Mouse (Mus musculus) brain, adult 2 months (tissue): ENCODE measurements around the gene Gucy2d.

ENCODE experiments used
- DNase-seq: peaks from one replicate; pipeline ENCODE4 v3.0.0; 2011; ENCODE audit warnings: low read depth, low spot score

Gene Gucy2d

DNA sequence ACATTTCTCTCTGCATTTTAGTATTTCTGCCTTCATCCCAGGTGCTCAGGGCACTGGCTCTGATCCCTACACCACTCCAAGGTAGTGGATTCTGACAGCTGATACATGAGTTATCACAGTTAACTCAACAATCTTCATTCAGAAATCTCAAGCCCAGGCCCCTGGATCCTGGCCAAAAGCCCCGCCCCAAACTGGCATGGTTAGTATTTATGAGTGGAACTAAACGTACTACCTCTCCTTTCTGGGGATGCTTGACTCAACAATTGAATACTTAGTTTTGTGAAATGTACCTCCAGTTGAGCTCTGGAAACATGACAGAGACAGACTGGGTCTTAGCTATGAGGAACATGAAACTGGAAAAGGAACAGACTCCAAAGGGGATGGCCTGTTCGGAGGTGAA lies 6.7 kb downstream of the Gucy2d start:
- DNase-seq: no peak

- DNase-seq: peak; percentile 58
Observed at GRCm38 (mm10) chr7:98447585-98448308, 7.5 kb downstream of the Gucy2d start.

DNA sequence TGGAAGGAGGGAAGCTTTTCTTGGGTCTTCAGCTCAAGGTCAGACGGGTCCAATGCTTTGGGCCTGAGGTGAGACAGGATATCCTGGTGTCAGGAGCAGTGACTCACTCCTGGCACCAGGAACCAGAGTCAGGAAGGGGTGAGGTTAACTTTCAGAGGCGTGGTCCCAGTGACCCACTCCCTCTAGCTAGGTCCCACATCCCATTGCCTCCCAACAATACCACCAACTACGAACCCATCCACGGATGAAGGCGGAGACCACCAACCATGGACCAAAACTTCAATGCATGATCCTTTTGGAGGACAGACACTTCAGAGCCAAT lies 8.1 kb downstream of the Gucy2d start:
- DNase-seq: no peak

DNA sequence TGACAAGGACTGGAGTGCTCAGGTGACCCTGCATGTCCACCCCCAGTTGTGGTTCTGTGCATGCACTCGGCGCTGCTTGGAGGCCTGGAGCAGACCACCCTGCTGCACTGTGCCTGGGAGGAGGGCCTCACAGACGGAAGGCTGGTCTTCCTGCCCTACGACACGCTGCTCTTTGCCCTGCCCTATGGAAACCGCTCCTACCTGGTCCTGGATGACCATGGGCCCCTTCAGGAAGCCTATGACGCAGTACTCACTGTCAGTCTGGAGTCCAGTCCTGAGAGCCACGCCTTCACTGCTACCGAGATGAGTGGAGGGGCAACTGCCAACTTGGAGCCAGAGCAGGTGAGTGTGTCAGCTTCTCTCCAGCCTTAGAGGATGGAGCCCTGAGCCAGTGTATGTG lies 9.5 kb downstream of the Gucy2d start:
- DNase-seq: no peak

DNA sequence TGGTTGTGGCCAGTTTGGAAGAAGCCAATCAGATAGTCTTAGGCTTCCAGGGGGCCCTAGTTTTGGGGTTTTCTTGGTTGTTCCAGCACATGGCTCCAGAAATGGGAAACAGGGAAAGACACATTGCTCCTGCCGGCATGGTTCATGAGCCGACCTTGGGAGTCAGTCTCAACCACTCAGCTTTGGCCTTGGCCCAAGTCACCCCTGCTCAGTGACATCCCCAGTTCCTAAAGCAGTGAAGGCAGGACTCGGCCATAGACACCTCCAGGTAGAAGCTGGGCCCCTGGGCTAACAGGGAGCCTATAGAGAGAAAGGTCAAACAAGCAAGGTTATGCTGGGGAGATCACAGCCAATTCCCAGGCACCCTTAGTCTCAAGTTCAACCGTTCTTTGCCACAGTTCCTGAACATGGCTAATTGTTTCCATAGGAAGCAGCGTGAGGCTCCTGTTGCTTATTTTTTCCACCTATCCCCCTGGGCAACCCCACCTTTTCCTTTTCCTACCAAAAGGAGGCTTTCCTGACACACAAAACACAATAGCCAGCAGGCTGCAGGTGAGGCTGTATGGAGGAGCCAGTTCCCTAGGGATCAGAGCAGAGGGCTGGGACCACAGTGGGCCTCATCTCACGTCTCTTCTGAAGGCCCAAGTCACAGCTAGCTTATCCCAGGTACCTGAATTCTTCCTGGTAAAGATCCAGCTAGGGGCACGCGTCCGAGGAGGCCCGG lies 14.3 kb downstream of the Gucy2d start:
- no peak for DNase-seq

DNA sequence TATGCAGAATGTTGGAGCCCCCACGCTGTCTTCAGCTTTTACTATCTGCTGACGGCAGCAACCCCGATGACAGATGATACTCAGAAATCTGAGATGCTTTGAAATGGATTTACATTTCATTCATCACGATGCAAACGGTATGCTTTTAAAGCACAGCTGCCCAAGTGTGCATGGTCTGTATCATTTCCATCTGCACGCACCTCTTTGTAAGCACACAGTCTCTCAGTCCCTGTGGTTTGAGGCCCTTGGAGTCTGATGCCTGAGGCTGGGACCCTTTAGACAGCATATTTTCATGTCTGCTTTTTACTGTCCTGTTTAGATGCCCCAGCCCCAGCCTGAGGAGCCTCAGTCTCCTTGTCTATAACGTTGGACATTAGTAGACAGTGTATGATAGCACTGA lies 20.1 kb downstream of the Gucy2d start:
- no peak for DNase-seq

GRCm38 (mm10) chr7:98469089-98469488 lies 28.9 kb downstream of the Gucy2d start:
- DNase-seq: no peak

GRCm38 (mm10) chr7:98472529-98472928 lies 32.3 kb downstream of the Gucy2d start:
- DNase-seq: no peak

GRCm38 (mm10) chr7:98474558-98474957 lies 34.3 kb downstream of the Gucy2d start:
- no peak for DNase-seq

GRCm38 (mm10) chr7:98477153-98477552 lies 36.9 kb downstream of the Gucy2d start:
- DNase-seq: peak; percentile 78

DNA sequence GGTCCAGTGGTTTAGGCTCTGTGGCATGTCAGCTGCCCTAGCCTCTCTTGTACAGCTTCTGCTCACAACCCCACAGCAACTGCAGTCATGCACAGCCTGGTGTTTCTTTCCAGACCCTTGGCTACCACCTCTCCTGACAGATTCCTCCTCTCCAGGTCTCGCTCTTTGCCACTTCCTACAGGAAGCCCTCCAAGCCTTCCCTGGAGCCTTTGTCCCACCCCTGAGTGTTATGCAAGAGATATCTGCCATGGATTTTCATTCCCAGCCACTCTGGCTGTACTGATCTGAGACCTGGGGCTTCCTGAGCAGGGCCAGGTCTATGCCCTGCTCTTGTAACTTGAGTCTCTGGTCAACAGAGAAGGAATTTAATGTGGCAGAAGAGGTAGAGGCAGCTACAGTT lies 40.3 kb downstream of the Gucy2d start:
- DNase-seq: no peak

DNA sequence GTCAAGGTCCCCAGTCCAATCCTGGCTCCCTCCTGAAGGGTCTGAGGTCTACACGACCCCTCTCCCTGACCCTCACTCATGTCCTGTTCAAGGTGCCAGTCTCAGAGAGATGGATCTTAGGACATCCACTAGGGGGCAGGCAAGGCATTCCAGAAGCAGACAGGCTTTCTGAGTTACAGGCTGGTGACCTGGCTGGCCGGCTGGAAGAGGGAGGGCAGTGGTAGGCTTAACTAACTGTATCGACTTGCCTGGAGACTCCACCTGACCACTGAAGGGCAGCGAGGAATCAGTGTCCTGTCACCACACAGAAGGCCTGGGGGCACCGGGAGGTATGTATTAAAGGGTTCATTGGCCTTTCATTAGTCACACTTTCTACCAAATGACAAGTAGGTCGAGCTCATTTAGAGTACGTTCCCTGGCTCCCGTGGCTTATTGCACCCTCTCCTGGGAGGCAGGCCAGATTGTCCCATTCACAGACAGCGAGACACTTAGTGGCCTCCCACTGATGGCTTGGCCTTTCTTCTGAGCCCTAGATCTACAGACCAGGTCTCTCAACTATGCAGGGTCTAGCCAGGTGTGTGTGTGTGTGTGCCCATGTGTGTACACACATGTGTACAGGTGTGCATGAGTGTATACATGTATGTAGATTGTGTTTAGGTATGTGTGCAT lies 41.0 kb downstream of the Gucy2d start:
- DNase-seq: peak; percentile 89

GRCm38 (mm10) chr7:98481861-98482260 lies 41.6 kb downstream of the Gucy2d start:
- DNase-seq: no peak

- no peak for DNase-seq
Observed at GRCm38 (mm10) chr7:98482551-98483267, 42.5 kb downstream of the Gucy2d start.

- no peak for DNase-seq
Observed at GRCm38 (mm10) chr7:98483268-98483607, 43.0 kb downstream of the Gucy2d start.

- DNase-seq: peak; percentile 47
Observed at GRCm38 (mm10) chr7:98484878-98485277, 44.7 kb downstream of the Gucy2d start.

DNA sequence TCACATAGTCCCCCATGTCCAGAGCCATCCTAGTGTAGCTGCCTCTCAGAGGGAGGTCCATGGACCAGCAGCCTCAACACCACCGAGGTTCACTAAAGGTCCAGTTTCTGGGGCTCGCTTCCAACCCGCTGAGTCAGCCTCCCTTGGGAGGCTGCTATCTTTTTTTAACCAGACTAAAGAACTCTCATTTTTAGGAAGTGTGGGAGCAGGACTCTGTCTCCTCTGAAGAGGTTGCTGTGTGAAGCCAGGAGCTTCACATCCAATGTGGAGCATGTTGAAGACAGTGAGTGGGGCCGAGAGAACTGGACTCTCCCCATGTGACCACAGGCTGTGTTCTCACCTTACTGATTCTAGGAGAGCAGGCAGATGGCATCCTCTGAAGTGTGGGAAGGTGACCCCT lies 45.3 kb downstream of the Gucy2d start:
- peak; percentile 58 for DNase-seq

DNA sequence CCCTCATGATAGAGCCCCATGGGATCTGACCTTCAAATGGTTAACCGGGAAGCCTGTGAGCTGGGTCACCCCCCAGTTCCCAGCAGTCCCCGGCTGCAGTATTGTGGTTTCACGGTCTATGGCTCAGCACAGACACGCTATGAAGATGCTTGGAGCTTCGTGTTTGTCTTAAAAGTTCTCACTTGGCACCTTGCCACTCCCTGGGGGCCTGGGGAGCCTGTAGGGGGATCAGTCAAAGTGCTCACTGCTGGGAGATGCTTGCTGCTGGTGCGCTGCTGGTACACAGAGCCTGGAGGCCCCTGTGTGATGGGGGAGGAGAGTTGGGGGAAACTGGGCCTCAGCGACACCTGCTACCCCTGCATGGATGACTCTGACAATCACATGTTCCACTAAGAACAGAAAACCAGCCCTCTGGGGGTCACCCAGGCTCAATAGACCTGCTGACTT lies 46.3 kb downstream of the Gucy2d start:
- no peak for DNase-seq

DNA sequence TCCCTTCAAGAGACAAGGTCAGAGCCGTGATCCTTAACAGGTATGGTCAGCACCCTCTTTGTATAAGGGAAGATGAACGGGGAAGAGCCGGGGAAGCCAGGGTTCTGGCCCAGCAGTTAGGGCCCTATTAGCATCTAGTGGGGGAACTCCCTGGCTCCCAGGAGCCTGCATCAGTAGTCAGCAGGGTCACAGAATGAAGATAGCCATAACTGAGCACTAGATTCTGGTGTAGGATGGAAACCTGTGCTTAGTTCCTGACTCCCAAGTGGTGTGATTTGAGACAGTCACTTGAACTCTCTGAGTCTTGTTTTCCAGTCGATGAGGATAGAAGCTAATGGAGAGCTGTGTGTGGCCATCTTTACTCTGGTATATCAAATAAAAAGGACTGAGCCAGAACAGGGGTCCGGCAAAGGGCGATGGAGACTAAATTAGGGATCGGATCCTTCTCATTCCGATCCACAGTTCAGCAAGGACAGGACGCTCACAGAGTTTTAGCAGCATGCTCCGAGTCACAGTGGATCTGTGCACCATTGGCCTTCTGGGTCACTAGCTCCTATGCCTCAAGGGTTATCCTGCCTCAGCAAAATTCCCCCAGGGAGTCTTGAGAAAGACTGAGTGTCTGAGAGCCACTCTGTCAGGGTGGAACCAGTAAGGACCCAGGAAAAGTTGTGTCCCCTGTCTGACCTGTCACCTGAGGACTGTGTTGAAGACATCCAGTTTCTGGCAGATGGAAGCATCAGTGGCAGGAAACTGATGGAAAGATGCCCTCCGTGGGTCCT lies 47.2 kb downstream of the Gucy2d start:
- DNase-seq: no peak

DNA sequence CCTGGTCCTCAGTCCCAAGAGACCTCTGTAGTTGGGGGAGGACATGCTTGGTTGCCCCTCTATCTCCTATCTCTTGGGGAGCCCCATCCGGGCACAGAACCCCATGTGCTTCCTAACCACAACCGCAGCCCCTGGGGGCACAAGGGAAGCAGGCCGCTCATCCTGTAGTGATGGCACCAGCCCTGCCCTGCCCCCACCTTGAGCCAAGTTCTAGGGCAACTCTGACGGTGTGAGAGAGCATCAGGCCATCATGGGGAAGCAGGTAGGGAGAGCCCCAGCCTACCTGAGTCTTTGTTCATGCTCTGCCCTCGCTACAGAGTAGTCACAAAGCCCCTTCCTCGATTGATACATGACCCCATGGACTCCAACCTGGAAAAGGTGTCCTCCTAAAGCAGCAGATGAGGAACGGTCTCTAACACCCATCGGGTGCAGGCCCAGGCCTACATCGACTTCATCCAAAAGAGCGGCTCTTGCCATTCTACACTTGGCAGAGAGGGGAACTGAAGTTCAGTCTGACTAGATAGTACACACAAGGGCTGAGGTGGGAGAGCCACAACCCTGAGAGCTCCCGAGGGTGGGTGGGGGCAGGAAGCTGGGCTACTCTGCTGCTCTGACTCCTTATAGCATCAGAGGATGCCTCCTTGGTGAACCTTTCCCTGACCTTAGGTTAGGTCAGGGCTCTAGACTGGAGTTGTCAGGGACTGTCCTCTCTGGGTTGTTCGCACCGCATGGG lies 48.3 kb downstream of the Gucy2d start:
- DNase-seq: no peak

DNA sequence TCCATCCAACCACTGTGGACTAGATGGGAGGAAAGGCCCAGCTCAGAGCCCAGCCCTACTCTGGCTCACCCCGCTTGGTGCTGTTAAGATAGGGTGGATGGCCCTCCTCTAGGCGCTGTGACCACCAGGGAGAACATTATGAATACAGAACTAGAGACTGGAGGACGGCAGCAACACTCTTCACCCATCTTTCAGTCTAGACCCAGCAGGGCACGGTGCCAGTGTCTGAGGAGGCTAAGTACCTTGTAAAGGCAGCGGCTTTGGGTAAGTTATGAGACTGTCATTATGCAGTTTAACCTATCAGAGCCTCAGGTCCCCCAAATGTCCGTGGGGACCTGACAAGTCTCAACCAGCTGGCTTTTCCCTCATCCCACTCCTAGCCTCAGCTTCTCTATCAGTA lies 48.9 kb downstream of the Gucy2d start, which contains the start of gene Lrrc32:
Lrrc32 (plus strand) TSS at position 153 of the 400 bp plus-strand sequence.
- no peak for DNase-seq
